Mouse (Mus musculus) cerebellum, postnatal 4 days (tissue): Measurements from ENCODE around the gene Nr1d1.
A peak's percentile ranks its signal among the peaks of the same experiment; 100 is the strongest.

Experiments used
- DNase-seq, 2 experiments: peaks; one replicate each; pipeline ENCODE4 v3.0.0; 2022; ENCODE audit warnings: low spot score in 2 of 2, mixed read lengths in 1 of 2

Nr1d1 gene

DNA sequence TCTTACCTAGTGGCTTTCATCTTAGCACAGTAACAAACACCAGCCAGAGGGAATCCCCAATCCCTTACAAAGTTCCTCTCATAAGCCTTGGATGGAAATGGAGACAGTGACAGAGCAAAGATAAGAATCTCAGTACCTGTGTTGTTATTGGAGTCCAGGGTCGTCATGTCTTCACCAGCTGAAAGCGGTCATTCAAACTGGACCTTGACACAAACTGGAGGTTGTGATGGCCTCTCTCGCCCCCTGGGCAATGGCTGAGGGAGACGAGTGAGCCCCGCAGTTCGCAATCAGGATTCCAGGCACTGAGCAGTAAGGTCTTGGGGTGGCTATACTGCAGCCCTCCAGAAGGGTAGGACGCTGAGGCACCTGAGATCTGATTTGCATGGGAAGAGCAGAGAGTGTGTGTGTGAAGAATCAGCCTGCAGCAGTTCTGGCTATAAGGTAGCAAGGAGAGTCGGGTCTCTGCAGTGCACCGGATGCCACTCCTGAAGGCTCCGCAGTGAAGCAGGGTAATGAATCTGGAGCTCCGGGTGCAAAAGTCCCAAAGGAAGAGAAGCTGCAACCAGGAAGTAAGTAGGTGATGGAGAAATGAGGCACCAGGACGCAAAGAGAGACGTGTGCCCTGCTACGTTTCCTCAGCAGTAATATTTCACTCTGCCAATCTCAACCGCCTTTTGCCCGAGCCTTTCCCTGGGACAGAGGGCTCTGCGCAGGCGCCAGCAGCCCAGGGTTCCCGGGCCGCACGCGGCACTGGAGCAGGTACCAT is at the start of gene Nr1d1:
Nr1d1 (minus strand) TSS at position 752 of the 766 bp plus-strand sequence.
- no peak for DNase-seq

DNA sequence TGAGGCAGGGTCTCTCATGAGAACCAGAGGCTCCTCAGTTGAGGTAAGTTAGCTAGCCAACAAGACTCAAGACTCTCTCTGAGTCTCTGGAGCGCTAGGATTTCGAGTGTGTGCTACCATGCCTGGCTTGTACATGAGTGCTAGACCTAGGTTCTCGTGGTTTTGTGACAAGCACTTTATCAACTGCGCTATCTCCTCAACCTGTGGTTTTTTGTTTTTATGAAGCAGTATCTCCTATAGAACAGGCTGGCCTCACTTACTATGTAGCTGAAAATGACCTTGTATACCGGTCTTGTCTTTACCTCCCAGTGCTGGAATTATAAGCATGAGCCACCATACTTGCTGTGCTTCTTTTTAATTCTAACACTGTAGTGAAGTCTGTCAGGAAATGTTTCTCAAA is 45.8 kb upstream of the Nr1d1 start:
- DNase-seq = no peak

GRCm38 (mm10) chr11:98816706-98817239 is 41.6 kb upstream of the Nr1d1 start:
- no peak for DNase-seq

- no peak for DNase-seq
Observed at GRCm38 (mm10) chr11:98810686-98811085, 35.6 kb upstream of the Nr1d1 start.

- DNase-seq = peak; percentile 93 to 98
Observed at GRCm38 (mm10) chr11:98809457-98810290, 34.5 kb upstream of the Nr1d1 start.

DNA sequence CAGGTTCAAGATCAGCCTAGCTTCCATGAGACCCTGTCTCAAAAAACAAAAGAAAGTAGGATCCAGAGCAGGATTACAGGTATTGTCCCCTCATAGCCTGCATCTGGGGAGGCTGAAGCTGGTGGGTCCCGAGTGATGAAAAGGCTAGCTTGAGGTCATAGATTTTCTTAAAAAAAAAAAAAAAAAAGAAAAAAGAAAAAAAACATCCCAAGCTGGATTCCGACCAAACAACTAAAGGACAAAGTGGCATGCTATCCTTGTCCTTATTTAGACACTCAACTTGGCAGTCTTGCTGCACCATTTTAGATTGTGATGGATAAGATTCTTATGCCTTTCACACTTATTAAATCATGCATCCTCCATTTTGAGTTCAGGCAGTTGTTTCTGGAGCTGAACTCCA is 33.3 kb upstream of the Nr1d1 start:
- DNase-seq = no peak

DNA sequence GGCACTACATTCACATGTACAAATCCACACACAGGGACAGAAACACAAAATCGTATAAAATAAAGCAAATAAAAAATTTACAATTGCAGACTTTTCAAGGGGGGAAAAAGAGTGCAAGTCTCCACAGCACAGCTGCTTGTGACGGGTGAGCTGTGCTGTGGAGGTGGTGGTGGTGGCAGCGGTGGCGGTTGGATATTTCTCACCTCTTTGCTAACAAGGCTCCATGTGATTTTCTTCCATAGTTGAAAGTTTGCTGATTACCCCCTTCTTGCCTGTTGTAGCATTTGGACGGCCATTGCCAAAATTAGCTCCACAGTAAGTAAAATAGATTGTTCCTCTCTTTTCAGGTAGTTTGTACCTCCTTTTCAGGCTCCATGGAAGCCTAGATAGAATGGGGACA is 29.5 kb upstream of the Nr1d1 start, which contains the start of gene Casc3:
Casc3 (plus strand) TSS at position 301 of the 400 bp plus-strand sequence.
- no peak for DNase-seq

- no peak for DNase-seq
Observed at GRCm38 (mm10) chr11:98797909-98798308, 22.8 kb upstream of the Nr1d1 start.

DNA sequence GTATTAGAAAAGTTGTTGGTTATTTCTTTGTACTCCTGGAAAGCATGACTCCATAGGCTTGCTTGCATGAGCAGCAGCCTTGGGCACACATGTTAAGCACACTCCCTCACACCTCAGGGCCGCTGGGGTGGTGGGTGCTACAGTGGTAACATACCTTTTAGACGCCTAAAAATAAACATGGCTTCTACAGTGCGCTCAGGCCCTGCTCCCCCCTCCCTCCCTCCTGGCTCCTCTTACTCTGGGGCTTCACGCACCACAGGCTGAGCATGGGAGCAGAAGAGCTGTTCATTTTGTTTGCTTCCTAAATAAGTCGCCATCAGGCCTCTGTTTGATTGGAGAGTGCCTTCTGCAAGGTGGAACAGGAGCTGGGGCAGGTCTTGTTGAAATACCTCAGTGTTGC is 22.2 kb upstream of the Nr1d1 start:
- no peak for DNase-seq

- DNase-seq = peak in 1 of 2 experiments; percentile 74
Observed at GRCm38 (mm10) chr11:98796515-98797216, 21.5 kb upstream of the Nr1d1 start.

GRCm38 (mm10) chr11:98795714-98796514 is 20.8 kb upstream of the Nr1d1 start:
- DNase-seq = peak in 1 of 2 experiments; percentile 60

DNA sequence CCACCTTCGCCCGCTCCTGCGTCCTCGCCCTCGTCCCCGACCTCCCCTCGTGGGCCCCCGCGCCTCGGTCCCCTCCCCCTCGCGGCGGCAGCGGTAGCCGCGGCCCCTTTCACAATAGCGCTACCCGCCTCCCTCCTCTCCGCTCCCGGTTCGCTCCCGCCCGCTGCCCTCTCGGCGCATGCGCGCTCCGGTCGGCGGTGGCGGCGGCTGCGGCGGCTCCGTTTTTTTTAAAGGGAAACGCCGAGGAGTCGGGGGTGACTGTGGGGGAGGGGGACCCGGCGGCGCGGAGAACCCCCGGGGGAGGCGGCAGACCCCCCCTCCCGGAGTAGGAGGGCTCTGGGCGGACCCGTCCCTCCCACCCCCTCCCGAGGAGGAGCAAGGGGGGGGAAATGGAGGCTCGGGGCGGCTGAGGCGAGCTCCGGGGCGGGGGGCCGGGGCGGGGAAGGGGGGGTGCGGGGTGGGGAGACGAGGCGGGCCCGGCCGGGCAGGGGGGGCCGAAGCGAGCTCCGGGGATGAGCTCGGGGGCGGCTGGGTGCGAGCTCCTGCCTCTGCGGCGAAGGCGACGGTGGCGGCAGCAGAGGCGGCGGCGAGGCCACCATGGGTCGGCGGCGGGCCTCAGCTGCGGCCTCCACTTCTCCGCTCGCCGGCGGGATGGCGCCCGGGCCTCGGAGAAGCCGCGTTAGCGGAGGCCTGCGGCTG is 20.0 kb upstream of the Nr1d1 start, which contains the start of gene Msl1:
Msl1 (plus strand) TSS at position 502 of the 699 bp plus-strand sequence.
- peak; percentile 83 to 90 for DNase-seq

GRCm38 (mm10) chr11:98794469-98795014 is 19.4 kb upstream of the Nr1d1 start:
- peak; percentile 42 to 72 for DNase-seq

GRCm38 (mm10) chr11:98792081-98792480 is 16.9 kb upstream of the Nr1d1 start:
- DNase-seq = no peak

- no peak for DNase-seq
Observed at GRCm38 (mm10) chr11:98791448-98791847, 16.3 kb upstream of the Nr1d1 start.

DNA sequence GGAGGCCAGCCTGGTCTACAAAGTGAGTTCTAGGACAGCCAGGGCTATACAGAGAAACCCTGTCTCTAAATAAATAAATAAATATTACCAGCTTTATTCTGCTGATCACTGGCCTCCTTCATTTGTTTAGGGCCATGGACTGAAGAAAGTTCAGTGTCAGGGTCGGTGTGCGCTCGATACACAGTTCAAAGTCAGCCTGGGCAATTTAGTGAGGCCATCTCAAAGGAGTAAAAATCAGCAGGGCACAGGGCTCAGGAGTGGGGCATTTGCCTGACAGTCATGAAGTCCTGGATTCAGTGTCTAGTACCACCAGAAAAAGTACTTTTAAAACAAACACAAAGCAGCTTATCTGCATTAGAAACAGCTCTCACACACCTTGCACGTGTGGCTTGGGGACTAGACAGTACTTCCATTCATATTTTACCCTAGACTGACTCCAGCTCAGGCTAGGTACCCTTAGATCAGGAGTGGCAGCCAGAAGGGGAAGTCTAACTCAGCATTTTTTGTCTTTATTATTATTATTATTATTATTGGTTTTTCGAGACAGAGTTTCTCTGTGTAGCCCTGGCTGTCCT is 15.6 kb upstream of the Nr1d1 start:
- no peak for DNase-seq

- DNase-seq = no peak
Observed at GRCm38 (mm10) chr11:98789824-98790223, 14.7 kb upstream of the Nr1d1 start.

- no peak for DNase-seq
Observed at GRCm38 (mm10) chr11:98789219-98789807, 14.2 kb upstream of the Nr1d1 start.

DNA sequence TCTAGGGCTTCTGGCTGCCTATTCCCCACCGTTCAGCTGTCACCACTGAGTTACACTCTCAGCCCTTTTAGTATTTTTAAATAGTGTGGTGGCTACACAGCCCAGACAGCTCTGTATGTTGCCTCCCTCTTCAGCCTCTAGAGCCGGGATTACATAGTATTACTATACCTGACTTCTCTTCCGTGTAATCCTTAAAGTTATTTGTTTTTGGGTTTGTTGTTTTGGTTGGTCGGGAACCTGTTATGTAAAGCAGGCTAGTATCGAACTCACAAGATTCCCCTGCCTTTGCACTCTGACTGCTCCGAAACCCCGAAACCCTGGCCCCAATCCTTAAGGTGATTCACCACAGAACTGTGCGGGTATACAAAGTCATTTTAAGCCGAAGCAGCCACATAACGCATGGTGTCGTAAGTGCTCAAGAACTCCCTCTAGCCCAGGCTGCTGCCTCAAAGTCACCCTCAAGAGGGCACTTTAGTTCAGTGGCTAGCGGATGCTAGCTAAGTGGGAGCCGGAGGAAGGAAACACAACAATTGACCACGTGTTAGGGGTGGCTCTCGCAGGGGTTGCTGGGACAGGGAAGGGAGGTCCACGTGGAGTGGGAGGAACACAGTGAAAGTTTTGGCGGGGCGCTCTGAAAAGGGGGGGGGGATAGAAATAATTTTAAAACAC is 13.6 kb upstream of the Nr1d1 start:
- DNase-seq = peak; percentile 43 to 79
